Mouse (Mus musculus) lung, postnatal 25 days (tissue): ENCODE measurements at regions not wholly inside any gene's neighbourhood (a gene's known extent, or its start where the extent isn't known, plus 50 kb on each side); places are given as distances from the start of the nearest gene placed in this dataset.

Experiments used
- DNase-seq: peaks from one replicate; pipeline ENCODE4 v3.0.0; 2022; ENCODE audit warnings: low spot score

GRCm38 (mm10) chr11:114548658-114549057 lies 119.7 kb upstream of the Rpl38 start:
- no peak for DNase-seq

- DNase-seq: no peak
Observed at GRCm38 (mm10) chr11:114544212-114544611, 124.1 kb upstream of the Rpl38 start.

- no peak for DNase-seq
Observed at GRCm38 (mm10) chr11:114542167-114542566, 126.2 kb upstream of the Rpl38 start.

- no peak for DNase-seq
Observed at GRCm38 (mm10) chr11:114540503-114540902, 127.8 kb upstream of the Rpl38 start.

GRCm38 (mm10) chr11:114536616-114537493 lies 131.5 kb upstream of the Rpl38 start:
- DNase-seq: no peak

GRCm38 (mm10) chr11:114535900-114536299 lies 132.4 kb upstream of the Rpl38 start:
- DNase-seq: no peak

- no peak for DNase-seq
Observed at GRCm38 (mm10) chr11:114534436-114534835, 133.9 kb upstream of the Rpl38 start.

- no peak for DNase-seq
Observed at GRCm38 (mm10) chr11:114531241-114531765, 137.0 kb upstream of the Rpl38 start.

GRCm38 (mm10) chr11:114528937-114529772 lies 139.2 kb upstream of the Rpl38 start:
- DNase-seq: no peak

- DNase-seq: peak; percentile 32
Observed at GRCm38 (mm10) chr11:114523444-114524238, 144.7 kb upstream of the Rpl38 start.

GRCm38 (mm10) chr11:114515278-114515677 lies 153.0 kb upstream of the Rpl38 start:
- DNase-seq: no peak

GRCm38 (mm10) chr11:114514126-114514525 lies 154.2 kb upstream of the Rpl38 start:
- no peak for DNase-seq

- no peak for DNase-seq
Observed at GRCm38 (mm10) chr11:114513446-114513845, 154.9 kb upstream of the Rpl38 start.

- DNase-seq: no peak
Observed at GRCm38 (mm10) chr11:114511994-114512393, 156.3 kb upstream of the Rpl38 start.

- no peak for DNase-seq
Observed at GRCm38 (mm10) chr11:114502562-114502961, 165.8 kb upstream of the Rpl38 start.

GRCm38 (mm10) chr11:114501869-114502540 lies 166.3 kb upstream of the Rpl38 start:
- no peak for DNase-seq

GRCm38 (mm10) chr11:114500416-114500815 lies 167.9 kb upstream of the Rpl38 start:
- no peak for DNase-seq

- no peak for DNase-seq
Observed at GRCm38 (mm10) chr11:114499665-114500064, 168.7 kb upstream of the Rpl38 start.

GRCm38 (mm10) chr11:114495520-114495921 lies 172.8 kb upstream of the Rpl38 start:
- DNase-seq: no peak

GRCm38 (mm10) chr11:114486455-114486854 lies 181.9 kb upstream of the Rpl38 start:
- DNase-seq: no peak

- DNase-seq: no peak
Observed at GRCm38 (mm10) chr11:114485429-114485828, 182.9 kb upstream of the Rpl38 start.

GRCm38 (mm10) chr11:114484668-114484953 lies 183.7 kb upstream of the Rpl38 start:
- DNase-seq: no peak
